Mouse (Mus musculus) thymus, adult 2 months (tissue): ENCODE results near the gene Clec11a.

Experiments
- CTCF ChIP-seq: fragments of 200-500 bp; IDR thresholded peaks from 2 replicates; pipeline ENCODE4 v1.5.1; 2012; ENCODE audit warnings: mild to moderate bottlenecking, control low read depth, low read length, moderate library complexity, borderline replicate concordance; ENCODE audit not compliant: control insufficient read depth, poor library complexity, insufficient read depth; ENCODE audit errors: extremely low read depth
- POLR2A ChIP-seq: fragments of 200-500 bp; IDR thresholded peaks from 2 replicates; pipeline ENCODE4 v1.6.1; 2012; ENCODE audit warnings: mild to moderate bottlenecking, low read length, control low read depth, moderate library complexity; ENCODE audit not compliant: control insufficient read depth, poor library complexity, insufficient read depth; ENCODE audit errors: extremely low read depth

GRCm38 (mm10) chr7:44349043-44349442, 42.3 kb upstream of the Clec11a start:
- TF ChIP-seq POLR2A (no peak), CTCF (no peak)
